ENCODE assay signal across 7 mouse cellular contexts in genomic region chr2:32381141-32381774, GRCm38 (mm10). TPM values are rescaled to one million over a fixed set of nuclear protein-coding genes. Genes with fewer than 3 reads are reported as not detected.
DNase-seq lines count a peak whose midpoint lies in the region; ATAC-seq and TF ChIP-seq lines count a peak whose summit lies in the region.

No protein-coding gene starts in this region.

- ATAC-seq in lung, embryonic 14.5 days (ENCODE audit: insufficient read depth), result peak; percentile 76
- ATAC-seq in forebrain, embryonic 14.5 days, result peak; percentile 57; the same call in 1 of the 2 replicates
- ATAC-seq in neural tube, embryonic 15.5 days (ENCODE audit: low FRiP score), result peak; percentile 65

- peak overlapping the region; percentile 59 for H3K9ac ChIP-seq in lung, embryonic 14.5 days
- peak overlapping the region; percentile 73 for H3K9ac ChIP-seq in forebrain, embryonic 14.5 days (ENCODE audit: low read length)
- H3K9ac ChIP-seq in neural tube, embryonic 15.5 days (replicated peaks), result peak overlapping the region; percentile 69

- WGBS in lung, embryonic 14.5 days, result 1% methylated on average over 27 of the region's 27 CpGs
- under 1% methylated on average over 27 of the region's 27 CpGs for WGBS in forebrain, embryonic 14.5 days
- under 1% methylated on average over 27 of the region's 27 CpGs for WGBS in neural tube, embryonic 15.5 days

- H3K4me2 ChIP-seq in lung, embryonic 14.5 days, result peak overlapping the region; percentile 97
- peak overlapping the region; percentile 94 for H3K4me2 ChIP-seq in forebrain, embryonic 14.5 days (ENCODE audit: low read length)
- peak overlapping the region; percentile 95 for H3K4me2 ChIP-seq in neural tube, embryonic 15.5 days

- H3K4me1 ChIP-seq in lung, embryonic 14.5 days (ENCODE audit: insufficient read depth), result no peaks in the 10 kb centered on the region
- peaks cover 6% of the 10 kb centered on the region for H3K4me1 ChIP-seq in forebrain, embryonic 14.5 days (ENCODE audit: control insufficient read depth, insufficient read depth, low read length)
- H3K4me1 ChIP-seq in neural tube, embryonic 15.5 days, result peaks cover 21% of the 10 kb centered on the region

- no peak overlapping the region for H3K27ac ChIP-seq in lung, embryonic 14.5 days (ENCODE audit: low read depth)
- H3K27ac ChIP-seq in forebrain, embryonic 14.5 days (ENCODE audit: low read depth, low read length), result no peak overlapping the region
- peak overlapping the region; percentile 74 for H3K27ac ChIP-seq in neural tube, embryonic 15.5 days (replicated peaks)

- peak overlapping the region; percentile 66 for H3K4me3 ChIP-seq in lung, embryonic 14.5 days (ENCODE audit: low read depth, low read length)
- H3K4me3 ChIP-seq in forebrain, embryonic 14.5 days (ENCODE audit: low read depth, low read length), result peak overlapping the region; percentile 60
- peak overlapping the region; percentile 74 for H3K4me3 ChIP-seq in neural tube, embryonic 15.5 days (replicated peaks)

- no peak for TF ChIP-seq CTCF in lung, embryonic 14.5 days (IDR thresholded peaks at IDR 0.05; ENCODE audit: low read depth)

- no peaks in the 10 kb centered on the region for H3K9me3 ChIP-seq in lung, embryonic 14.5 days (ENCODE audit: low read depth, low read length)
- H3K9me3 ChIP-seq in forebrain, embryonic 14.5 days (replicated peaks; ENCODE audit: control insufficient read depth, low read length), result no peaks in the 10 kb centered on the region
- H3K9me3 ChIP-seq in neural tube, embryonic 15.5 days (replicated peaks), result no peaks in the 10 kb centered on the region

- H3K27me3 ChIP-seq in lung, embryonic 14.5 days (ENCODE audit: insufficient read depth, low read length), result no peaks in the 10 kb centered on the region
- H3K27me3 ChIP-seq in forebrain, embryonic 14.5 days (replicated peaks; ENCODE audit: control insufficient read depth, insufficient read depth, low read length), result no peaks in the 10 kb centered on the region
- H3K27me3 ChIP-seq in neural tube, embryonic 15.5 days (replicated peaks), result peaks cover 8% of the 10 kb centered on the region; the same call in 1 of the 2 replicates

- DNase-seq in lung, embryonic 14.5 days, result peak; percentile 60
- DNase-seq in lung, postnatal 25 days (ENCODE audit: low spot score), result no peak
- DNase-seq in c-Kit-positive CD71-positive TER-119-positive erythroid progenitor cells, embryonic 14.5 days (ENCODE audit: low spot score), result peak; percentile 28
- DNase-seq in forebrain, embryonic 14.5 days (ENCODE audit: low spot score), result peak; percentile 49
- peak; percentile 61 for DNase-seq in liver
- no peak for DNase-seq in gastrocnemius, postnatal 25 days

- peaks cover 36% of the 10 kb centered on the region for H3K36me3 ChIP-seq in lung, embryonic 14.5 days (ENCODE audit: insufficient read depth)
- H3K36me3 ChIP-seq in forebrain, embryonic 14.5 days (ENCODE audit: control insufficient read depth, insufficient read depth, low read length), result peaks cover 39% of the 10 kb centered on the region
- H3K36me3 ChIP-seq in neural tube, embryonic 15.5 days, result peaks cover 38% of the 10 kb centered on the region

RNA-seq across cellular contexts. Expression of gene 1110008P14Rik, which starts 0.5 kb away (rescaled TPM):
- polyA plus RNA-seq in lung, embryonic 14.5 days (2014; fragmentation: Nextera tagmentation; extraction: Ambion mirVana), result 32.4 and 33.3 TPM in 2 replicates
- 86.9 and 98.4 TPM in 2 replicates for polyA plus RNA-seq in forebrain, embryonic 14.5 days (2014; fragmentation: Nextera tagmentation; extraction: Ambion mirVana)
- 163 and 195 TPM in 2 replicates for polyA plus RNA-seq in neural tube, embryonic 15.5 days (2015; fragmentation: Nextera tagmentation; extraction: Ambion mirVana)
- total RNA-seq in gastrocnemius, postnatal 25 days (2021), result 10 to 100 TPM; 35.2 to 39.7 TPM

RNA-seq across cellular contexts. Expression of gene Lcn2, which starts 6.8 kb away (rescaled TPM):
- 1.6 TPM in 1 of 2 replicates, not detected in the other for polyA plus RNA-seq in lung, embryonic 14.5 days (2014; fragmentation: Nextera tagmentation; extraction: Ambion mirVana)
- polyA plus RNA-seq in forebrain, embryonic 14.5 days (2014; fragmentation: Nextera tagmentation; extraction: Ambion mirVana), result 0.25 and 0.32 TPM in 2 replicates
- 0.95 and 1.1 TPM in 2 replicates for polyA plus RNA-seq in neural tube, embryonic 15.5 days (2015; fragmentation: Nextera tagmentation; extraction: Ambion mirVana)
- 1 to 10 TPM; 1.4 to 2.1 TPM for total RNA-seq in gastrocnemius, postnatal 25 days (2021)

RNA-seq across cellular contexts. Expression of gene Ptges2, which starts 14.4 kb away (rescaled TPM):
- polyA plus RNA-seq in lung, embryonic 14.5 days (2014; fragmentation: Nextera tagmentation; extraction: Ambion mirVana), result 28.0 and 28.2 TPM in 2 replicates
- polyA plus RNA-seq in forebrain, embryonic 14.5 days (2014; fragmentation: Nextera tagmentation; extraction: Ambion mirVana), result 42.2 and 44.8 TPM in 2 replicates
- 47.3 and 52.1 TPM in 2 replicates for polyA plus RNA-seq in neural tube, embryonic 15.5 days (2015; fragmentation: Nextera tagmentation; extraction: Ambion mirVana)
- total RNA-seq in gastrocnemius, postnatal 25 days (2021), result 10 to 100 TPM; 42.2 to 49.3 TPM

RNA-seq across cellular contexts. Expression of gene Dnm1, which starts 28.1 kb away (rescaled TPM):
- 14.9 and 17.5 TPM in 2 replicates for polyA plus RNA-seq in lung, embryonic 14.5 days (2014; fragmentation: Nextera tagmentation; extraction: Ambion mirVana)
- 28.2 and 42.8 TPM in 2 replicates for polyA plus RNA-seq in forebrain, embryonic 14.5 days (2014; fragmentation: Nextera tagmentation; extraction: Ambion mirVana)
- polyA plus RNA-seq in neural tube, embryonic 15.5 days (2015; fragmentation: Nextera tagmentation; extraction: Ambion mirVana), result 72.4 and 86.9 TPM in 2 replicates
- total RNA-seq in gastrocnemius, postnatal 25 days (2021), result 1 to 10 TPM; 6.0 to 8.7 TPM

RNA-seq across cellular contexts. Expression of gene Ciz1, which starts 29.1 kb away (rescaled TPM):
- 46.1 and 51.9 TPM in 2 replicates for polyA plus RNA-seq in lung, embryonic 14.5 days (2014; fragmentation: Nextera tagmentation; extraction: Ambion mirVana)
- polyA plus RNA-seq in forebrain, embryonic 14.5 days (2014; fragmentation: Nextera tagmentation; extraction: Ambion mirVana), result 37.3 and 48.0 TPM in 2 replicates
- 43.8 and 44.8 TPM in 2 replicates for polyA plus RNA-seq in neural tube, embryonic 15.5 days (2015; fragmentation: Nextera tagmentation; extraction: Ambion mirVana)
- total RNA-seq in gastrocnemius, postnatal 25 days (2021), result 10 to 100 TPM; 25.1 to 27.7 TPM

Comparison
In these comparisons a context has a peak if more than half of its experiments do, and no peak if none do; other contexts are left out.
1. DNase-seq: peak in lung, embryonic 14.5 days (single experiment), c-Kit-positive CD71-positive TER-119-positive erythroid progenitor cells, embryonic 14.5 days (single experiment), forebrain, embryonic 14.5 days (single experiment) and liver (single experiment); none in lung, postnatal 25 days (single experiment) and gastrocnemius, postnatal 25 days (single experiment).
2. Peak in every context shown above with its lines, with median percentiles within 50 percentile points of each other: ATAC-seq, H3K4me2 ChIP-seq, H3K4me3 ChIP-seq and H3K9ac ChIP-seq.